Mouse (Mus musculus): ENCODE results near the gene 1700001C19Rik. TPM values are rescaled to one million over a fixed set of nuclear protein-coding genes. Genes with fewer than 3 reads are reported as not detected.

1700001C19Rik gene
- polyA plus RNA-seq, 1 experiment from 2014 or later: 1.2 TPM

DNA sequence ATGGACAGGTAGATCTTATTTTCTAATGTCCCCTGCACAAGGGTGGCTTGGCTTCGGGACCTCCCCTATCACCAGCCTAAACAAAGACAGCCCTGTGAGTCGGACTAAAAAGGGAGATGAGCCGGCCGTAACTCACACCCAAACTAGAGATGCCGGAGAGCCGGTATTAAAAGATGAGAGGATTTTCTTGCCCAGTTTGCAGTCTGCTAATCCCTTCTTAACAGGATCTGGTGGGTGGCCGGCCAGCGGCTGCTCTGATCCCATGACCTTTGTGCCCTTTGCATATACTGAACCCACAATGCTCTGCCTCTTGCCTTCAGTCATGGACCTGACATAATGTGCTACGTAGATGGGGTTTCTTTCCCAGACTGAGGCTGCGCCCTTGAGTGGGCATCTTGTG lies 36.7 kb downstream of the 1700001C19Rik start, which contains the start of gene Guca1a:
Gene Guca1a, minus strand, starts transcription at position 134 of the 400 bp plus-strand sequence.
- H3K4me3 ChIP-seq: no peak within 1 kb of the TSS
- H3K27me3 ChIP-seq (replicated peaks): peaks cover 46% of the 10 kb centered on the region
- H3K4me2 ChIP-seq: no peak within 1 kb of the TSS
- ATAC-seq (ENCODE audit: insufficient number of reproducible peaks, low FRiP score): no peak
- 55% methylated on average over 10 of the region's 10 CpGs for WGBS
- H3K27ac ChIP-seq (ENCODE audit: poor library complexity, severe bottlenecking): no peak within 1 kb of the TSS
- H3K9ac ChIP-seq: no peak within 1 kb of the TSS
- H3K4me1 ChIP-seq (replicated peaks): 0 out of 2 replicates have a peak, but pooled peaks cover 2% of the 10 kb centered on the region
- H3K9me3 ChIP-seq (replicated peaks): no peaks in the 10 kb centered on the region
- no peaks in the 10 kb centered on the region for H3K36me3 ChIP-seq

DNA sequence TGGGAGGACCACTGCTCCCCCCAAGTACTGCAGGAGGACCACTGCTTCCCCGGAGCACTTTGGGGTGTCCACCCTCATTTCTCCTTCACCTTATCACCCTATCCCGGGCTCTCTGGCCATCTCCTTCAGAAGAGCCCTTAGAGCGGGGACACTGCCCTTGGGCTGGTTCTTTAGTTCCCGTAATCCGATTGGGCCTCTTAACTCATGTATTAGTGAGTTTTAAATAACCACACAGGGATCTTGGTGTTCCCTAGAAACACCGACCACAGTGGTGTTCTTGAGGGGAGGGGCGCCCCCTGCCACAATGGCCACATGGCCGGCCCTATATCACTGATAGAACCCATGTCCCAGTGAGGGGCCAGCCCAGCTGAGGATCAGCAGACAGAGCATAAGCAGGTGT lies 38.1 kb downstream of the 1700001C19Rik start:
- Histone ChIP-seq H3K4me1 (replicated peaks) (peaks cover 13% of the 10 kb centered on the region), H3K4me3 (no peak overlapping the region), H3K9ac (no peak overlapping the region), H3K4me2 (no peak overlapping the region), H3K9me3 (replicated peaks) (no peaks in the 10 kb centered on the region), H3K27me3 (replicated peaks) (peaks cover 50% of the 10 kb centered on the region), H3K36me3 (no peaks in the 10 kb centered on the region), H3K27ac (ENCODE audit: poor library complexity, severe bottlenecking) (no peak overlapping the region)
- WGBS: 73% methylated on average over 8 of the region's 8 CpGs
- ATAC-seq (ENCODE audit: insufficient number of reproducible peaks, low FRiP score): no peak

DNA sequence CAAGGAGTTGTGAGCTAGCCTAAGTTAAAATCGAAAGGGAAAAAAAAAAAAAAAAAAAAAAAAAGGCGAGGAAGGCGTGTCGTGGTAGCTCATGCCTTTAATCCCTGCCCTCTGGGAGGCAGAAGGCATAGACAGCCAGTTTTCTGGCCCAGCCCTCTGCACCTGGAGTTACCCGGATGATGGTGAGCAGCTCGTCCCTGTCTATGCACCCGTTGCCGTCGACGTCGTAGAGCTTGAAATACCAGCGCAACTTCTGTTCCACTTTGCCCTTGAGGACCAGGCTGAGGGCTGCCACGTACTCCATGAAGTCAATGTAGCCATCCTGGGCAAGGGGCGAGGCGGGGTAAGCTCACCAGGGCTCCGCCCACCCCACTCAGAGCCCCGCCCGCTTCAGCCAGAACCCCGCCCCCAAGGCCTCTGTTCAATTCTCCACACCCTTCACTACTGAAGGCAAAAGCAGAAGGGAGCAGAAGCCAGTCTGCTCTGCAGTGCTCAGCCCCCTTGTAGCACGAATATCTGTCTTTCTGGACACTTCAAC lies 41.7 kb downstream of the 1700001C19Rik start:
- Histone ChIP-seq H3K27me3 (replicated peaks) (peaks cover 58% of the 10 kb centered on the region), H3K4me1 (replicated peaks) (peaks cover 13% of the 10 kb centered on the region), H3K9ac (peak overlapping the region; percentile 46; the same call in 1 of the 2 replicates), H3K27ac (ENCODE audit: poor library complexity, severe bottlenecking) (no peak overlapping the region), H3K4me2 (peak overlapping the region; percentile 68), H3K4me3 (peak overlapping the region; percentile 36), H3K9me3 (replicated peaks) (no peaks in the 10 kb centered on the region), H3K36me3 (no peaks in the 10 kb centered on the region)
- 3% methylated on average over 20 of the region's 20 CpGs for WGBS
- peak; percentile 33 for ATAC-seq (ENCODE audit: insufficient number of reproducible peaks, low FRiP score)

DNA sequence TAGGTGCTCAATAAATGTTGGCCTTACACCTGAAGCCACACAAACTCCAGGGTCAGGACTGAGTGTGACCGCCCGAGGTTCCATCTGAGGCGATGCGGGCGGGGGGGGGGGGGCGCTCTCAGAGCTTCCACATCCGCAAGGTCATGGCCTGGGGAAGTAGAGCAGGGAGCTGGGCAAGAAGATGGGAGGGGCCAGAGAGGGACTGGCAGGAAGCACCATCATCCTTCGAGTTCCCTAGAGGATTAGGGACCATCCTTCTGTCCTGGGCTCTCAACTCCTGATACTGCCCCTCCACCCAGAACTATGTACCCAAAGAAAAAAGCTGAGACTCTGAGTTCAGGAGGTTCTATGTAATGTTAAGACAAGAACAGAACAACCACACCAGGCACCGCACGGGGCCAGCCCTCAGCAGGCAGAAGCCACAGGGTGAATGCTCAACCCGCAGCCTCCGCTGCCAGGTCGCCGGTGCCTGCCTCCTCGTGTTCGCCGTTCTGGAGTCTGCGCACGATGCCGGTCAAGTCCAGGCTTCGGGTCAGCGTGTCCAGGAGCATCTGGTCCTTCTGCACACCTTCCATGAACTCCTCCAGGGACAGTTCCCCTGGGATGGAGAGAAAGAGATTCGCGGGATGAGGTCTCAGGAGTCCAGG lies 42.8 kb downstream of the 1700001C19Rik start:
- Histone ChIP-seq H3K4me3 (peak overlapping the region; percentile 36), H3K27me3 (replicated peaks) (peaks cover 48% of the 10 kb centered on the region), H3K36me3 (no peaks in the 10 kb centered on the region), H3K9me3 (replicated peaks) (no peaks in the 10 kb centered on the region), H3K27ac (ENCODE audit: poor library complexity, severe bottlenecking) (no peak overlapping the region), H3K9ac (peak overlapping the region; percentile 46; the same call in 1 of the 2 replicates), H3K4me1 (replicated peaks) (peaks cover 13% of the 10 kb centered on the region), H3K4me2 (peak overlapping the region; percentile 68)
- ATAC-seq (ENCODE audit: insufficient number of reproducible peaks, low FRiP score): no peak
- 15% methylated on average over 23 of the region's 24 CpGs for WGBS

DNA sequence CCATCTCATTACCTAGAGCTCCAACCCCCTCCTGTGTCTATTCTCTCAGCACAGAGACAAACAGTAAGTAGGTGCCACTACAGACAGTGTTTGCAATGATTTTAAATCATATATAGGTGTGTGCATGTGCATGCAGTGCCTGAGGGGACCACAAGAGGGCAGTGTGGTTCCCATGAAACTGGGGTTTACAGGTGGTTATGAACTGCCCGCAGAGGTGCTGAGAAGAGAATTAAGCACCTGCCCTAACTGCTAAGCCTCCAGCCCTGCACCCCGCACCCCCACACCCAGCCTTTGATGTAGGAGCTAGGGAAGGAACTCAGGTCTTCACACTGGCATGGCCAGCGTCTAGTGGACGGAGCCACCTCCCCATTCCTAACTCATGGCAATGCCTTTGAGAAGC lies 50.5 kb downstream of the 1700001C19Rik start:
- Histone ChIP-seq H3K9me3 (replicated peaks) (peaks cover 9% of the 10 kb centered on the region), H3K27me3 (replicated peaks) (no peaks in the 10 kb centered on the region), H3K4me3 (no peak overlapping the region), H3K9ac (no peak overlapping the region), H3K4me1 (replicated peaks) (no peaks in the 10 kb centered on the region), H3K27ac (ENCODE audit: poor library complexity, severe bottlenecking) (no peak overlapping the region), H3K36me3 (peaks cover 13% of the 10 kb centered on the region), H3K4me2 (no peak overlapping the region)
- no peak for ATAC-seq (ENCODE audit: insufficient number of reproducible peaks, low FRiP score)
- 57% methylated on average over 4 of the region's 4 CpGs for WGBS

DNA sequence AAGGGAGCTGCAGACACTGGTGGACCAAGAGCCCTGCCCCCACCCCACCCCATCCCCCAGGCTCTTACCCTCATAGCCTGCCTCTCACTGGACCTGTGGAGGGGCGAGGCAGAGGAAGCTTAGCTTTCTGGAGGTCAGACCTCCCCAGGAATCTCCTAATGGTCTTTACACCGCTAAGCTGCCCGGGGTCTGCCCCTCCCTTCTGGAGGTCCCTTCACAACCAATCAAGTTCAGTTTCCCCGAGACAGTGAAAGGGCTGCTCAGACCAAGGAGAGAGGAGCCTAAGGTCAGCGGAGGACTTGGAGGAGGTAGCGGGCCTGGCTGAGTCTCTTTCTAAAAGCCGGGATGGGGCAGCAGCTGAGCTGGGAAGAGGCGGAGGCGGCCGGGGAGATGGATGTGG lies 52.0 kb downstream of the 1700001C19Rik start, which contains the start of gene Guca1b:
Gene Guca1b, plus strand, starts transcription at position 249 of the 400 bp plus-strand sequence.
- Histone ChIP-seq H3K9me3 (replicated peaks) (peaks cover 9% of the 10 kb centered on the region), H3K36me3 (peaks cover 28% of the 10 kb centered on the region), H3K4me1 (replicated peaks) (no peaks in the 10 kb centered on the region), H3K27ac (ENCODE audit: poor library complexity, severe bottlenecking) (no peak within 1 kb of the TSS), H3K27me3 (replicated peaks) (no peaks in the 10 kb centered on the region), H3K4me2 (no peak within 1 kb of the TSS; the same call in 1 of the 2 replicates), H3K9ac (no peak within 1 kb of the TSS), H3K4me3 (no peak within 1 kb of the TSS)
- no peak for ATAC-seq (ENCODE audit: insufficient number of reproducible peaks, low FRiP score)
- WGBS: 28% methylated on average over 10 of the region's 10 CpGs

DNA sequence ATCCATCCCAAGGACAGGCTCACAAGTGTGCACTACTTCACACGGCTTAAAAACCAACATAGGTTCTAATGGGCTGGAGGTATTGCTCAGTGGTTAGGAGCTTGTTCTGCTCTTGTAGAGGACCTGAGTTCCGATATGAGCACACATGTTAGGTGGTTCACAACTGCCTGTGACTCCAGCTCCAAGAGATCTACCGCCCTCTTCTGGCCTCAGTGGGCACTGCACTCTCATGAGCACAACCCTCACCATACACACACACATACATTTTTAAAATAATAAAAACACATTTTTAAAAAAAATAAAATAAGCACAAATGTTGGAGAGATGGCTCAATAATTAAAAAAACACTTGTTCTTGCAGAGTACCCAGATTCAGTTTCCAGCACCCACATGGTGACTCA lies 53.1 kb downstream of the 1700001C19Rik start:
- Histone ChIP-seq H3K4me1 (replicated peaks) (no peaks in the 10 kb centered on the region), H3K27ac (ENCODE audit: poor library complexity, severe bottlenecking) (no peak overlapping the region), H3K9ac (no peak overlapping the region), H3K4me3 (no peak overlapping the region), H3K27me3 (replicated peaks) (no peaks in the 10 kb centered on the region), H3K9me3 (replicated peaks) (peaks cover 9% of the 10 kb centered on the region), H3K4me2 (no peak overlapping the region), H3K36me3 (peaks cover 39% of the 10 kb centered on the region)
- ATAC-seq (ENCODE audit: insufficient number of reproducible peaks, low FRiP score): no peak
- WGBS: 80% methylated on average over 3 of the region's 3 CpGs

DNA sequence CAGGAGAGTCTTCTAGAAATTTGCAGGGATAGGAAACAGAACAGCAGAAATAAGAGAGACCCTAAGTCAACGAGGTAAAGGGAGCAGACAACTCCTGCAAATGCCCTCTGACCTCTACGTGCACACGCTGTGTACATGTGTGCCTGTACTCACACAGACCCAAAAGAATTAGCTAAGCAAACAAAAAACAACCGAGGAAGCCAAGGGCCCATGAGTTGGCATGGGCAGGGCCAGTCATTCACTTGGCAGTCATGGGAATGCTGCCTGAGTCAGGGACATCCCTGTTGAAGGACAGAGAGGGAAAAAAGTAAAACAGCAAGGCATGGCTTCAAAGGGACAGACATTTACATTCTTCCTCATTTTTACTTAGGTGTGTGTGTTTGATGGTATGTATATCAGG lies 53.9 kb downstream of the 1700001C19Rik start:
- H3K36me3 ChIP-seq: peaks cover 47% of the 10 kb centered on the region
- H3K27me3 ChIP-seq (replicated peaks): no peaks in the 10 kb centered on the region
- 93% methylated on average over 4 of the region's 4 CpGs for WGBS
- H3K4me3 ChIP-seq: no peak overlapping the region
- no peak overlapping the region for H3K4me2 ChIP-seq
- no peak overlapping the region for H3K27ac ChIP-seq (ENCODE audit: poor library complexity, severe bottlenecking)
- no peaks in the 10 kb centered on the region for H3K4me1 ChIP-seq (replicated peaks)
- ATAC-seq (ENCODE audit: insufficient number of reproducible peaks, low FRiP score): no peak
- H3K9ac ChIP-seq: no peak overlapping the region
- H3K9me3 ChIP-seq (replicated peaks): peaks cover 9% of the 10 kb centered on the region

DNA sequence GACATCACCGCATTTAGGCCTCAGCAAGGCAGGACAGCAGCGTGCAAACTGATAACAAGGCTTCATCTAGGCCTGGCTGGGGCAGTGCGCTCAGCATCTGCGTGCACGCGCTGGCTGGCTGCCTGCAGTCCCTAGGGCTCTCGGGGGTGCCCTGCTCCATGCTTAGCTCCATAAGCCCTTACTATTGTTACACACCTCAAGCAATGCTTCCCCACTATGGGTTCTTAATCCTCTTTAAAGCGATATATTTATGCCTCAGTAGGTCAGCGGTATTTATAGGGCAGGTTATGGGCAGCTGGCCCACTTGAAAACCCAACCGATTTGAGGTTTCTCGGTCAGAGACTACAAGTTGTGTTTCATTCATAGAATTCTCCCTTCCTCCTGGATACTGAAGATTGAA lies 55.3 kb downstream of the 1700001C19Rik start:
- Histone ChIP-seq H3K36me3 (peaks cover 60% of the 10 kb centered on the region), H3K27me3 (replicated peaks) (no peaks in the 10 kb centered on the region), H3K9me3 (replicated peaks) (peaks cover 9% of the 10 kb centered on the region), H3K27ac (ENCODE audit: poor library complexity, severe bottlenecking) (no peak overlapping the region), H3K9ac (no peak overlapping the region), H3K4me3 (no peak overlapping the region), H3K4me1 (replicated peaks) (no peaks in the 10 kb centered on the region), H3K4me2 (no peak overlapping the region)
- ATAC-seq (ENCODE audit: insufficient number of reproducible peaks, low FRiP score): no peak
- 77% methylated on average over 11 of the region's 11 CpGs for WGBS

DNA sequence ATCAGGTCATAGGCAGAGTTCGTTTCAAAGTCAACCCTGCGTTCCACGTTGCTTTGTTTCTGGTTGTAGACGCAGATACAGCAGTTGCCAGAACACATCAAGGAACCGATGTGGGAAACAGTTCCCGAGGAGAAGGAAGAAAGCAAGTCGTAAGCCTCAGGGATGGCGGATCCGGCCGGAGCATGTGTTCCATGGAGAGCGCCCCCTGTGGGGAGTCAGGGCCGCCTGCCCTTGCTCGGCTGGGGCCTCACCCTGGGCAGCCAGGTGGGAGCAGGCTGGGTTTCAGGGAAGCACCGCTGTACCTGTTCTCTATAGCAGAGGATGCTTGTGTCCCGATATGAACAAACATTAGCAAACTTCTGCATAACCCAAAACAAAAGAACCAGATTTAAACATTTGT lies 59.0 kb downstream of the 1700001C19Rik start:
- 83% methylated on average over 15 of the region's 15 CpGs for WGBS
- peaks cover 84% of the 10 kb centered on the region for H3K36me3 ChIP-seq
- no peak for ATAC-seq (ENCODE audit: insufficient number of reproducible peaks, low FRiP score)
- no peak overlapping the region for H3K4me2 ChIP-seq
- no peaks in the 10 kb centered on the region for H3K4me1 ChIP-seq (replicated peaks)
- no peak overlapping the region for H3K27ac ChIP-seq (ENCODE audit: poor library complexity, severe bottlenecking)
- no peaks in the 10 kb centered on the region for H3K27me3 ChIP-seq (replicated peaks)
- no peak overlapping the region for H3K4me3 ChIP-seq
- no peak overlapping the region for H3K9ac ChIP-seq
- H3K9me3 ChIP-seq (replicated peaks): no peaks in the 10 kb centered on the region

DNA sequence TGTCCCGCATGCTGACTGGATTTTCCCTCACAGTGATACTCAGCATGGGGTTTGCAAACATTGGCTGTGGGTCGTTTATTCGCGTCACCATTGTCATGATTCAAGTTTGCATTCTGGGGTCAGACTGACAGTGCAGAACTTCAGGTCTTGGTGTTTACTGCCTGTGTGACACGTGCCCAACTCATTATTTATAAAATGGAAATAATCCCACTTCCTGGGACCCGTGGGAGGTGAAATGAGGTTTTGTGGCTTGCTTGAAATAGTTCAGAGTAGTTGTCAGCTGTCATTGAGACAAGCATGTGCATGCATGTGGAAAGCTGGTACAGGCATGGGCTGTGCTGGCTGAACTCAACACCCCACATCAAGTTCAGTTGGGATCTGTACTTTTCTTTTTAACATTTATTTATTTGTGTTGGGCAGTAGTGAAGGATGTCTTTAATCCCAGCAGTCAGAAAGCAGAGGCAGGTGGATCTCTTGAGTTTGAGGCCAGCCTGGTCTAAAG lies 60.3 kb downstream of the 1700001C19Rik start:
- WGBS: 91% methylated on average over 6 of the region's 6 CpGs
- Histone ChIP-seq H3K27me3 (replicated peaks) (no peaks in the 10 kb centered on the region), H3K4me2 (no peak overlapping the region), H3K9me3 (replicated peaks) (no peaks in the 10 kb centered on the region), H3K36me3 (peaks cover 95% of the 10 kb centered on the region), H3K27ac (ENCODE audit: poor library complexity, severe bottlenecking) (no peak overlapping the region), H3K4me3 (no peak overlapping the region), H3K4me1 (replicated peaks) (no peaks in the 10 kb centered on the region), H3K9ac (no peak overlapping the region)
- no peak for ATAC-seq (ENCODE audit: insufficient number of reproducible peaks, low FRiP score)
